Mouse (Mus musculus): Measurements from ENCODE around the gene Best3. TPM values are rescaled to one million over a fixed set of nuclear protein-coding genes. Genes with fewer than 3 reads are reported as not detected.

The Best3 gene
- polyA plus RNA-seq, 1 experiment from 2014 or later = 0.17 TPM

DNA sequence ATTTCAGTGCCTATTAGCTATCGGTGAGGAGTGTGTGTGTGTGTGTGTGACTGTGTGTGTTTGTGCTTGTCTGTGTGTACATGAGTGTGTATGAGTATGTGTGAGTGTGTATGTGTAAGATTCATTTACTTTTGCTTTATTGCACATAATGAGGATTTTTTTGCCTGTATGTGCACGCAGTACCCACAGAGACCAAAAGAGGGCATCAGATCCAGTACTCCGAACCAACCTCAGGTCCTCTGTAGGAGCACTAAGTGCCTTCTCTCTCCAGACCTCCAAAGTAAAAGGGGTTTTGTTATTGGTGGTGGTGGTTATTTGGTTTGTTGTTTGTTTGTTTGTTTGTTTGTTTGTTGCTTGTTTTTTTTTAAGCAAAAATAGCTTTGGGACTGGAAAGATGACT is 5.2 kb upstream of the Best3 start:
- WGBS = 74% methylated on average over 3 of the region's 3 CpGs
- Histone ChIP-seq H3K27me3 (no peaks in the 10 kb centered on the region), H3K9me3 (no peaks in the 10 kb centered on the region), H3K4me1 (replicated peaks) (no peaks in the 10 kb centered on the region), H3K4me2 (no peak overlapping the region), H3K27ac (replicated peaks) (no peak overlapping the region), H3K4me3 (no peak overlapping the region), H3K9ac (no peak overlapping the region), H3K36me3 (no peaks in the 10 kb centered on the region)
- no peak for ATAC-seq (ENCODE audit: low FRiP score, low read depth)

DNA sequence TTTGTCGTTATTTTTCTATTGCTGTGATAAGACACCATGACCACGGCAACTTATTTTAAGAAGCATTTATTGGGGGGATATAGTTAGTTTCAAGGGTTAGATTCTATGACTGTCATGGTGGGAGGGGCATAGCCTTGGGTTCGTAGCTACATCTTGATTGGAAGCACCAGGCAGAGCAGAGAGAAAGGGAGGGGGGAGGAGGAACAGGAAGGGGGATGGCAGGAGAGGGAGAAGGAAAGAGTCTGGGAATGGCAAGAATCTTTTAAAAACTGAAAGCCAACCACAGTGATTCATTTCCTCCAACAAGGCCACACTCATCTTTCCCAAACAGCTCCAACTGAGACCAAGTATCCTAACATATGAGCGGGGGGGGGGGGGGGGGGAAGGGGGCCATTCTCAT is 3.6 kb upstream of the Best3 start:
- no peak for ATAC-seq (ENCODE audit: low FRiP score, low read depth)

DNA sequence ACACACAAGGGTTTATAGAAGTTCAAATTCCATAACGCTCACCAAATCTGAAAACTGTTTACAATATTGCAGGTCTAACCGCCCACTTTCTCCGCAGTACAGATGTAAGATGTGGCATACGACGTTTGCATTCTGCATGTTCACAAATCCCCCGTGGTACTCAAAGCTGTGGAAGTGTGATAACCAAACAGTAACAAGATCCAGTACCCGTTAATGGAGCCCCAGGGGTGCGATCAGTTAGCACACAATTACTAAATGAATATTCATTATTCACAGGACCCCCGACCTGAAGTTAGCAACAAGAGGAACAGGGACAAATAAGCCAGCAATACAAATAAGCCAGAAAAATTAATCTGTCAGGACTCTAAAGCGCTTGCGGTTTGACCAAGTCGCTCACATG is 1.3 kb upstream of the Best3 start:
- no peak overlapping the region for H3K4me3 ChIP-seq
- peaks cover 17% of the 10 kb centered on the region for H3K4me1 ChIP-seq (replicated peaks)
- H3K4me2 ChIP-seq = no peak overlapping the region
- no peaks in the 10 kb centered on the region for H3K27me3 ChIP-seq
- no peak overlapping the region for H3K27ac ChIP-seq (replicated peaks)
- no peak for ATAC-seq (ENCODE audit: low FRiP score, low read depth)
- no peaks in the 10 kb centered on the region for H3K36me3 ChIP-seq
- no peaks in the 10 kb centered on the region for H3K9me3 ChIP-seq
- 48% methylated on average over 12 of the region's 12 CpGs for WGBS
- no peak overlapping the region for H3K9ac ChIP-seq

More for the DNA sequence above, 3.6 kb upstream of the Best3 start:
- Histone ChIP-seq H3K4me1 (replicated peaks) (peaks cover 13% of the 10 kb centered on the region), H3K27ac (replicated peaks) (no peak overlapping the region), H3K4me3 (no peak overlapping the region), H3K36me3 (no peaks in the 10 kb centered on the region), H3K9me3 (no peaks in the 10 kb centered on the region), H3K4me2 (no peak overlapping the region), H3K9ac (no peak overlapping the region), H3K27me3 (no peaks in the 10 kb centered on the region)
- 77% methylated on average over 3 of the region's 4 CpGs for WGBS

DNA sequence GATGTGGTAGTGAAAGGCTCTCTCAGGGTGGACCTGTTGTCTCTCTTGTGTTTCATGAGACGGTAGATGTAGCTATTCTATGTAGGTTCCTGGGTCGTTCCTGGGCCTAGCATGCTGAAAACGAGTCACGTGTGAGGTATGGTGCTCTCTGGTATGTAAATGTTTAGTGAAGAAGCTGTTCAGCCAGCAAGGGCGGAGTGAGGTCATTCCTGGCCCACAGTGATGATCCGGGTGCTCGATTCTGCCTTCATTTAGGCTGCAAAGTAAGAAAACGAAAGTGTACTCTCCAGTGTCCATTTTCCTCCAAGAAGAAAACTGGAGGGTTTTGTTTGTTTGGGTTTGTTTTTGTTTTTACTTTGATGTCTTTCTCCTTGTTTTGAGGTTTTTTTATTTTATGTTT is 7.9 kb downstream of the Best3 start:
- H3K4me1 ChIP-seq (replicated peaks) = no peaks in the 10 kb centered on the region
- H3K27me3 ChIP-seq = no peaks in the 10 kb centered on the region
- H3K36me3 ChIP-seq = no peaks in the 10 kb centered on the region
- no peak overlapping the region for H3K27ac ChIP-seq (replicated peaks)
- no peak overlapping the region for H3K9ac ChIP-seq
- H3K4me2 ChIP-seq = no peak overlapping the region
- no peak overlapping the region for H3K4me3 ChIP-seq
- H3K9me3 ChIP-seq = no peaks in the 10 kb centered on the region
- 91% methylated on average over 8 of the region's 8 CpGs for WGBS
- no peak for ATAC-seq (ENCODE audit: low FRiP score, low read depth)

GRCm38 (mm10) chr10:116995162-116995561 is 9.0 kb downstream of the Best3 start:
- Histone ChIP-seq H3K36me3 (no peaks in the 10 kb centered on the region), H3K4me3 (no peak overlapping the region), H3K4me2 (no peak overlapping the region), H3K4me1 (replicated peaks) (no peaks in the 10 kb centered on the region), H3K9ac (no peak overlapping the region), H3K27me3 (no peaks in the 10 kb centered on the region), H3K27ac (replicated peaks) (no peak overlapping the region), H3K9me3 (no peaks in the 10 kb centered on the region)
- WGBS = 86% methylated on average over 5 of the region's 5 CpGs
- no peak for ATAC-seq (ENCODE audit: low FRiP score, low read depth)

- no peak overlapping the region for H3K4me2 ChIP-seq
- no peaks in the 10 kb centered on the region for H3K27me3 ChIP-seq
- ATAC-seq (ENCODE audit: low FRiP score, low read depth) = no peak
- no peaks in the 10 kb centered on the region for H3K36me3 ChIP-seq
- H3K9me3 ChIP-seq = no peaks in the 10 kb centered on the region
- no peak overlapping the region for H3K27ac ChIP-seq (replicated peaks)
- no peak overlapping the region for H3K9ac ChIP-seq
- WGBS = 73% methylated on average over 6 of the region's 6 CpGs
- no peak overlapping the region for H3K4me3 ChIP-seq
- H3K4me1 ChIP-seq (replicated peaks) = no peaks in the 10 kb centered on the region
These were observed 9.6 kb downstream of the Best3 start for GRCm38 (mm10) chr10:116995584-116996235.

- Histone ChIP-seq H3K9me3 (no peaks in the 10 kb centered on the region), H3K4me1 (replicated peaks) (no peaks in the 10 kb centered on the region), H3K4me3 (no peak overlapping the region), H3K4me2 (no peak overlapping the region), H3K9ac (no peak overlapping the region), H3K27me3 (no peaks in the 10 kb centered on the region), H3K36me3 (no peaks in the 10 kb centered on the region), H3K27ac (replicated peaks) (no peak overlapping the region)
- 80% methylated on average over 6 of the region's 6 CpGs for WGBS
- ATAC-seq (ENCODE audit: low FRiP score, low read depth) = no peak
These were observed 10.1 kb downstream of the Best3 start for GRCm38 (mm10) chr10:116996236-116996600.

- Histone ChIP-seq H3K9ac (no peak overlapping the region), H3K4me3 (no peak overlapping the region), H3K4me2 (no peak overlapping the region), H3K27ac (replicated peaks) (no peak overlapping the region), H3K36me3 (no peaks in the 10 kb centered on the region), H3K27me3 (no peaks in the 10 kb centered on the region), H3K9me3 (no peaks in the 10 kb centered on the region), H3K4me1 (replicated peaks) (no peaks in the 10 kb centered on the region)
- no peak for ATAC-seq (ENCODE audit: low FRiP score, low read depth)
- WGBS = 88% methylated on average over 17 of the region's 17 CpGs
These were observed 12.8 kb downstream of the Best3 start for GRCm38 (mm10) chr10:116998716-116999455.

- no peak overlapping the region for H3K27ac ChIP-seq (replicated peaks)
- H3K4me1 ChIP-seq (replicated peaks) = no peaks in the 10 kb centered on the region; the same call in 1 of the 2 replicates
- H3K4me2 ChIP-seq = no peak overlapping the region
- no peak for ATAC-seq (ENCODE audit: low FRiP score, low read depth)
- H3K9me3 ChIP-seq = no peaks in the 10 kb centered on the region
- no peak overlapping the region for H3K9ac ChIP-seq
- H3K4me3 ChIP-seq = no peak overlapping the region
- 61% methylated on average over 12 of the region's 12 CpGs for WGBS
- no peaks in the 10 kb centered on the region for H3K27me3 ChIP-seq
- no peaks in the 10 kb centered on the region for H3K36me3 ChIP-seq
These were observed 14.9 kb downstream of the Best3 start for GRCm38 (mm10) chr10:117000975-117001374.

- H3K36me3 ChIP-seq = no peaks in the 10 kb centered on the region
- no peak overlapping the region for H3K4me3 ChIP-seq
- no peak overlapping the region for H3K9ac ChIP-seq
- H3K4me1 ChIP-seq (replicated peaks) = no peaks in the 10 kb centered on the region; the same call in 1 of the 2 replicates
- 52% methylated on average over 5 of the region's 5 CpGs for WGBS
- ATAC-seq (ENCODE audit: low FRiP score, low read depth) = 0 out of 2 replicates have a peak, but pooled peaks have one; percentile 45
- H3K9me3 ChIP-seq = no peaks in the 10 kb centered on the region
- no peaks in the 10 kb centered on the region for H3K27me3 ChIP-seq
- no peak overlapping the region for H3K4me2 ChIP-seq
- H3K27ac ChIP-seq (replicated peaks) = no peak overlapping the region
These were observed 18.6 kb downstream of the Best3 start for GRCm38 (mm10) chr10:117004695-117005094.

DNA sequence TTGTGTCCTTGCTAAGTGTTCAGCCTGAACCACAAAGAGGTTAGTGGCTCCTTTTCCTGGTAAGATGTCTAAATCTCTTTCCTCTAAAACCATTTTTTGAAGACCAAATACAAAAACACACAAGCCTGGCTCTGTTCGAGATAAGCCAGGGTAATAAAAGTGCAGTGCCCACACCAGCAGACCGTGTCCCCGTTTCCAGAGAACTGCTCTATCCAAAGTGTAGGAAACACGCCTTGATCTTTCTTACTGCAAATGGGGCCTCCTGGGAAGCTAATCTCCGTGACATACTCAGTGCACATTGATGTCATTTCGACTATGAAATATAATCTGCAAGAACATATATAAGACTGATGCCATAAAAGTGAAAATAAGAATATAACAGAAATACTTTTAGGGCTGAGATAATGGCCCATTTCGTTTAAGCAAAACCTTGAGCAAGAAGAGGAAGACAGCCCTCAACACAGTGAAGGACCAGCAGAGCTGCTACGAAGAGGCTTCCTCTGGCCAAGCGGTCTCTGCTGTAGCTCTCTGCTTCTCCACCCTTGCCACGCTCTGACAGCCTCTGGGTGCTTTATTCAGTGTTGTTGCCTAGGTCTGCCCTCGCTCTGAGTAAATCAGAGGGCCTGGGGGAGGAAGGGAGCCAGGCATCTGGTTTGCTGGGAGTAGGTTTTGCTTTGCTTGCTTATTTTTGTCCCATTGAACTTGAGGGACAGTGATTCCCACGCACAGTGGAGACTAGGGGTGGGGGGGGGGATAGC is 19.8 kb downstream of the Best3 start:
- 70% methylated on average over 12 of the region's 12 CpGs for WGBS
- Histone ChIP-seq H3K4me1 (replicated peaks) (no peaks in the 10 kb centered on the region; the same call in 1 of the 2 replicates), H3K9me3 (no peaks in the 10 kb centered on the region), H3K27me3 (no peaks in the 10 kb centered on the region), H3K36me3 (no peaks in the 10 kb centered on the region), H3K4me2 (no peak overlapping the region), H3K4me3 (no peak overlapping the region), H3K9ac (no peak overlapping the region), H3K27ac (replicated peaks) (no peak overlapping the region)
- ATAC-seq (ENCODE audit: low FRiP score, low read depth) = no peak

DNA sequence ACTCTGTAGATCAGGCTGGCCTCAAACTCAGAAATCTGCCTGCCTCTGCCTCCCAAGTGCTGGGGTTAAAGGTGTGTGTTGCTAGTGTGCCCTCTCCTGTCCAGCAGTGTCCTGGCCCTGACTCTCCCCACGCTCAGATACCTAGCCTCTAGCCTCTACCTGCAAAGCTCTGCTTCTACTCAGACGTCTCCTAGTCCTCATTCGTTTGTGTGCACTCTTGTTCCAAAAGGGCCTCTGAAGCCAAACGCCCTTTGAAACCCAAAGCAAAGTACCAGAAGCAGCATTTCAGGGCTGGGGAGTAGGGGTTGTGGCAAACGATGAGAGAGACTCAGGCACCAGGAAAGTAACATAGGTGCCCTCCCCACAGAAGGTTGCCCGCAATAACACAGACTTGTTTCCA is 23.6 kb downstream of the Best3 start:
- peaks cover 4% of the 10 kb centered on the region for H3K4me1 ChIP-seq (replicated peaks)
- ATAC-seq (ENCODE audit: low FRiP score, low read depth) = no peak
- no peak overlapping the region for H3K4me2 ChIP-seq
- WGBS = 93% methylated on average over 6 of the region's 6 CpGs
- no peak overlapping the region for H3K4me3 ChIP-seq
- H3K9me3 ChIP-seq = no peaks in the 10 kb centered on the region
- H3K36me3 ChIP-seq = no peaks in the 10 kb centered on the region
- no peaks in the 10 kb centered on the region for H3K27me3 ChIP-seq
- no peak overlapping the region for H3K27ac ChIP-seq (replicated peaks)
- H3K9ac ChIP-seq = no peak overlapping the region

Measured in hindbrain, embryonic 15.5 days (tissue).